Mouse (Mus musculus) intestine, embryonic 16.5 days (tissue): ENCODE results near the gene Dkkl1. TPM values are rescaled to one million over a fixed set of nuclear protein-coding genes. Genes with fewer than 3 reads are reported as not detected.
A peak's percentile ranks its signal among the peaks of the same experiment; 100 is the strongest.

ENCODE experiments used
- ATAC-seq: fragments of 200-750 bp; cut with Nextera tagmentation; 2 replicates; pipeline ENCODE4 v1.8.0; 2017; ENCODE audit warnings: moderate TSS enrichment, moderate library complexity
- H3K27ac ChIP-seq: fragments of 300-500 bp; sonication (generic); 2 replicates; pipeline ENCODE4 v1.5.1; 2014; ENCODE audit warnings: mild to moderate bottlenecking, low read length
- H3K27me3 ChIP-seq: fragments of 300-500 bp; sonication (generic); replicated peaks from 2 replicates; pipeline ENCODE4 v1.6.1; 2014; ENCODE audit warnings: low read length, control low read depth, mixed read lengths; ENCODE audit not compliant: control insufficient read depth, insufficient read depth
- H3K36me3 ChIP-seq: fragments of 300-500 bp; sonication (generic); 2 replicates; pipeline ENCODE4 v1.6.1; 2014; ENCODE audit warnings: low read length, control low read depth; ENCODE audit not compliant: control insufficient read depth, insufficient read depth
- H3K4me1 ChIP-seq: fragments of 300-500 bp; sonication (generic); 2 replicates; pipeline ENCODE4 v1.6.1; 2014; ENCODE audit warnings: low read length, control low read depth, mixed read lengths; ENCODE audit not compliant: control insufficient read depth, insufficient read depth
- H3K4me2 ChIP-seq: fragments of 300-500 bp; sonication (generic); 2 replicates; pipeline ENCODE4 v1.6.1; 2014; ENCODE audit warnings: low read depth, low read length, control low read depth
- H3K4me3 ChIP-seq: fragments of 300-500 bp; sonication (generic); 2 replicates; pipeline ENCODE4 v1.5.1; 2014; ENCODE audit warnings: mild to moderate bottlenecking, low read length
- H3K9ac ChIP-seq: fragments of 300-500 bp; sonication (generic); 2 replicates; pipeline ENCODE4 v1.6.1; 2014; ENCODE audit warnings: low read depth, low read length
- H3K9me3 ChIP-seq: fragments of 300-500 bp; sonication (generic); 2 replicates; pipeline ENCODE4 v1.6.1; 2016; ENCODE audit warnings: low read length, control low read depth; ENCODE audit not compliant: control insufficient read depth
- WGBS: fragments of 180-500 bp; shearing (Covaris S2); extraction: QIAGEN DNeasy Blood & Tissue Kit; methylation state at CpG from one replicate; pipeline ENCODE4 v1.1.7; 2014; 5-methylcytosine and 5-hydroxymethylcytosine counted together
- polyA plus RNA-seq: library from polyadenylated mRNA; unstranded; fragments of >200 nt; fragmentation: Nextera tagmentation; extraction: Ambion mirVana; gene quantifications from 2 replicates; pipeline ENCODE4 v1.2.1, GENCODE M21; 2015

Dkkl1 gene
- polyA plus RNA-seq, 1 experiment from 2014 or later: 1.3 TPM

- H3K9me3 ChIP-seq: no peaks in the 10 kb centered on the region
- no peak overlapping the region for H3K9ac ChIP-seq
- H3K4me3 ChIP-seq: no peak overlapping the region
- ATAC-seq: no peak
- H3K36me3 ChIP-seq: 0 out of 2 replicates have a peak, but pooled peaks cover 5% of the 10 kb centered on the region
- 76% methylated on average over 11 of the region's 11 CpGs for WGBS
- H3K4me2 ChIP-seq: no peak overlapping the region
- H3K27me3 ChIP-seq: no peaks in the 10 kb centered on the region
- H3K27ac ChIP-seq: no peak overlapping the region
- H3K4me1 ChIP-seq: peaks cover 21% of the 10 kb centered on the region
Observed at GRCm38 (mm10) chr7:45231941-45232340, 20.0 kb upstream of the Dkkl1 start.

DNA sequence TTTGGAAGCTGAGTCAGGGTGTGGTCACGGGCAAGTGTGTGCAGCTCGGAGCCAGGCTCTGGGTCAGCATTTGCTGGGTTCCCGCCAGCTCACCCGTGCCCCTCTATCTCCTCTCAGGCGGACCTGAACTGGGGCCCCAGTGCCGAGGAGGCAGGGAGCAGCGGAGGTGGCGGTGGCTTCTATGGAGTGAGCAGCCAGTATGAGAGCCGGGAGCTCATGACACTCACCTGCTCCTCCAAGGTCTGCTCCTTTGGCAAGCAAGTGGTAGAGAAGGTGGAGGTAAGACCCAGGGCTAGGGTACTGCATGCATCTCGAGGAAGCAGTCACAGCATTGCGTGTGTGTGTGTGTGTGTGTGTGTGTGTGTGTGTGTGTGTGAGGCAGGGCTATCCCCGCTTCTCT, 19.2 kb upstream of the Dkkl1 start:
- no peak overlapping the region for H3K9ac ChIP-seq
- no peak overlapping the region for H3K27ac ChIP-seq
- no peak overlapping the region for H3K4me3 ChIP-seq
- 0 out of 2 replicates have a peak, but pooled peaks cover 5% of the 10 kb centered on the region for H3K36me3 ChIP-seq
- ATAC-seq: no peak
- no peaks in the 10 kb centered on the region for H3K9me3 ChIP-seq
- H3K4me2 ChIP-seq: no peak overlapping the region
- H3K4me1 ChIP-seq: peaks cover 21% of the 10 kb centered on the region
- 88% methylated on average over 12 of the region's 12 CpGs for WGBS
- no peaks in the 10 kb centered on the region for H3K27me3 ChIP-seq

GRCm38 (mm10) chr7:45229459-45230203, 17.7 kb upstream of the Dkkl1 start:
- Histone ChIP-seq H3K27me3 (no peaks in the 10 kb centered on the region), H3K4me2 (no peak overlapping the region), H3K9me3 (no peaks in the 10 kb centered on the region), H3K4me1 (peaks cover 12% of the 10 kb centered on the region), H3K36me3 (peaks cover 10% of the 10 kb centered on the region; the same call in 1 of the 2 replicates), H3K4me3 (no peak overlapping the region), H3K27ac (no peak overlapping the region), H3K9ac (no peak overlapping the region)
- WGBS: 88% methylated on average over 7 of the region's 7 CpGs
- no peak for ATAC-seq

DNA sequence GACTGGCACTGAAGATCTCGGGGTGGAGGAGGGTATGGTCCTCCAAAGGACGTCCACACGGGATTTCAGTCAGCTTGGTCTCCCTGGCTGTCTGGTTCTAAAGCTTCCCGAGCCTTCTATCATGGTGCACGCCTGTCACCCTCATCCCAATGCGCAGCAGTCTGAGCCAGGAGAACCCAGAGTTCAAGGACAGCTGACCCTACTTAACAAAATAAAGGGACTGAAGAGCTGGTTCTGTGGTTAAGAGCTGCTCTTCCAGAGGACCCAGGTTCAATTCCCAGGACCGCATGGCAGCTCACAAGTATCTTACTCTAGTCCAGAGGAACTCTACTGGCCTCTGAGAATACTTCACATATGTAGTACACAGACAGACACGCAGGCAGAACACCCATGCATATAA, 17.1 kb upstream of the Dkkl1 start:
- Histone ChIP-seq H3K4me1 (peaks cover 8% of the 10 kb centered on the region), H3K9me3 (no peaks in the 10 kb centered on the region), H3K36me3 (peaks cover 10% of the 10 kb centered on the region; the same call in 1 of the 2 replicates), H3K27ac (no peak overlapping the region), H3K9ac (no peak overlapping the region), H3K4me3 (no peak overlapping the region), H3K4me2 (no peak overlapping the region), H3K27me3 (no peaks in the 10 kb centered on the region)
- 91% methylated on average over 8 of the region's 8 CpGs for WGBS
- ATAC-seq: no peak

- Histone ChIP-seq H3K4me1 (peaks cover 3% of the 10 kb centered on the region), H3K27ac (no peak overlapping the region), H3K4me2 (no peak overlapping the region), H3K36me3 (peaks cover 10% of the 10 kb centered on the region; the same call in 1 of the 2 replicates), H3K9me3 (no peaks in the 10 kb centered on the region), H3K9ac (no peak overlapping the region), H3K4me3 (no peak overlapping the region), H3K27me3 (no peaks in the 10 kb centered on the region)
- no peak for ATAC-seq
- 95% methylated on average over 18 of the region's 18 CpGs for WGBS
Observed at GRCm38 (mm10) chr7:45228548-45228947, 16.6 kb upstream of the Dkkl1 start.

DNA sequence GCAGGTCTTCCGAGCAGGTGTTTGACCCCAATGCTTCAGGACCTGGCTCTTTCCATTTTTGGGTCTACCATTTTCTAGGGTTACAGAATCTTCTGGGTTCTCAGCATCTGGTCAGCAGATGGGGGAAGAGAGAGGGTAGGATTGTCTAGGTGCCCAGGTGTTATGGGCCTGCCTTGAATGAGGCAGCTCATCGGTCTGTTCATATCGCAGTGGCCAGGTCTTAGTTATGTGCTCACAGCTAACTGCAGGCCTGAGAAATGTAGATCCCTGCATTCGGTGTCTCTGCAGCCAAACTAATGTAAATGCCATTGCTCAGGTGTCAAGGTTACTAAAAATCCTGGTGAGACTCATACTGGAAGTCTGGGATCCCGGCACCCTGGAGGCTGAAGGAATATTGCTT, 14.5 kb upstream of the Dkkl1 start:
- H3K4me3 ChIP-seq: no peak overlapping the region
- no peak overlapping the region for H3K4me2 ChIP-seq
- no peak for ATAC-seq
- no peak overlapping the region for H3K9ac ChIP-seq
- H3K27ac ChIP-seq: no peak overlapping the region
- 91% methylated on average over 5 of the region's 5 CpGs for WGBS
- H3K36me3 ChIP-seq: peaks cover 13% of the 10 kb centered on the region; the same call in 1 of the 2 replicates
- no peaks in the 10 kb centered on the region for H3K27me3 ChIP-seq
- no peaks in the 10 kb centered on the region for H3K9me3 ChIP-seq
- H3K4me1 ChIP-seq: no peaks in the 10 kb centered on the region

- no peak overlapping the region for H3K9ac ChIP-seq
- H3K4me2 ChIP-seq: no peak overlapping the region
- no peak overlapping the region for H3K27ac ChIP-seq
- H3K27me3 ChIP-seq: no peaks in the 10 kb centered on the region
- ATAC-seq: no peak
- 86% methylated on average over 7 of the region's 7 CpGs for WGBS
- H3K9me3 ChIP-seq: no peaks in the 10 kb centered on the region
- H3K36me3 ChIP-seq: peaks cover 22% of the 10 kb centered on the region
- no peak overlapping the region for H3K4me3 ChIP-seq
- H3K4me1 ChIP-seq: no peaks in the 10 kb centered on the region
Observed at GRCm38 (mm10) chr7:45224826-45225225, 12.9 kb upstream of the Dkkl1 start.

GRCm38 (mm10) chr7:45221680-45222079, 9.7 kb upstream of the Dkkl1 start:
- no peak overlapping the region for H3K4me2 ChIP-seq
- 79% methylated on average over 2 of the region's 2 CpGs for WGBS
- H3K36me3 ChIP-seq: peaks cover 20% of the 10 kb centered on the region
- H3K27me3 ChIP-seq: no peaks in the 10 kb centered on the region
- peaks cover 11% of the 10 kb centered on the region for H3K4me1 ChIP-seq
- no peak for ATAC-seq
- no peaks in the 10 kb centered on the region for H3K9me3 ChIP-seq
- H3K9ac ChIP-seq: no peak overlapping the region
- H3K4me3 ChIP-seq: no peak overlapping the region
- H3K27ac ChIP-seq: no peak overlapping the region

- ATAC-seq: peak; percentile 83
- Histone ChIP-seq H3K9me3 (no peaks in the 10 kb centered on the region), H3K27ac (peak overlapping the region; percentile 89), H3K27me3 (peaks cover 8% of the 10 kb centered on the region; the same call in 1 of the 2 replicates), H3K4me3 (peak overlapping the region; percentile 76), H3K4me2 (peak overlapping the region; percentile 85), H3K4me1 (peaks cover 27% of the 10 kb centered on the region), H3K9ac (peak overlapping the region; percentile 91), H3K36me3 (peaks cover 10% of the 10 kb centered on the region)
- 3% methylated on average over 13 of the region's 13 CpGs for WGBS
Observed at GRCm38 (mm10) chr7:45216442-45217183, 4.7 kb upstream of the Dkkl1 start.
